Mouse (Mus musculus) intestine, embryonic 16.5 days (tissue): ENCODE measurements at regions not wholly inside any gene's neighbourhood (a gene's known extent, or its start where the extent isn't known, plus 50 kb on each side); places are given as distances from the start of the nearest gene placed in this dataset.
"Not testable (repeated sequence)": the region's sequence is repeated elsewhere in the genome, so short reads cannot be mapped to it uniquely, and the experiment has no call there.

Experiments
- ATAC-seq: fragments of 200-750 bp; cut with Nextera tagmentation; 2 replicates; pipeline ENCODE4 v1.8.0; 2017; ENCODE audit warnings: moderate TSS enrichment, moderate library complexity
- H3K27ac ChIP-seq: fragments of 300-500 bp; sonication (generic); 2 replicates; pipeline ENCODE4 v1.5.1; 2014; ENCODE audit warnings: mild to moderate bottlenecking, low read length
- H3K27me3 ChIP-seq: fragments of 300-500 bp; sonication (generic); replicated peaks from 2 replicates; pipeline ENCODE4 v1.6.1; 2014; ENCODE audit warnings: low read length, control low read depth, mixed read lengths; ENCODE audit not compliant: control insufficient read depth, insufficient read depth
- H3K36me3 ChIP-seq: fragments of 300-500 bp; sonication (generic); 2 replicates; pipeline ENCODE4 v1.6.1; 2014; ENCODE audit warnings: low read length, control low read depth; ENCODE audit not compliant: control insufficient read depth, insufficient read depth
- H3K4me1 ChIP-seq: fragments of 300-500 bp; sonication (generic); 2 replicates; pipeline ENCODE4 v1.6.1; 2014; ENCODE audit warnings: low read length, control low read depth, mixed read lengths; ENCODE audit not compliant: control insufficient read depth, insufficient read depth
- H3K4me2 ChIP-seq: fragments of 300-500 bp; sonication (generic); 2 replicates; pipeline ENCODE4 v1.6.1; 2014; ENCODE audit warnings: low read depth, low read length, control low read depth
- H3K4me3 ChIP-seq: fragments of 300-500 bp; sonication (generic); 2 replicates; pipeline ENCODE4 v1.5.1; 2014; ENCODE audit warnings: mild to moderate bottlenecking, low read length
- H3K9ac ChIP-seq: fragments of 300-500 bp; sonication (generic); 2 replicates; pipeline ENCODE4 v1.6.1; 2014; ENCODE audit warnings: low read depth, low read length
- H3K9me3 ChIP-seq: fragments of 300-500 bp; sonication (generic); 2 replicates; pipeline ENCODE4 v1.6.1; 2016; ENCODE audit warnings: low read length, control low read depth; ENCODE audit not compliant: control insufficient read depth
- WGBS: fragments of 180-500 bp; shearing (Covaris S2); extraction: QIAGEN DNeasy Blood & Tissue Kit; methylation state at CpG from one replicate; pipeline ENCODE4 v1.1.7; 2014; 5-methylcytosine and 5-hydroxymethylcytosine counted together

DNA sequence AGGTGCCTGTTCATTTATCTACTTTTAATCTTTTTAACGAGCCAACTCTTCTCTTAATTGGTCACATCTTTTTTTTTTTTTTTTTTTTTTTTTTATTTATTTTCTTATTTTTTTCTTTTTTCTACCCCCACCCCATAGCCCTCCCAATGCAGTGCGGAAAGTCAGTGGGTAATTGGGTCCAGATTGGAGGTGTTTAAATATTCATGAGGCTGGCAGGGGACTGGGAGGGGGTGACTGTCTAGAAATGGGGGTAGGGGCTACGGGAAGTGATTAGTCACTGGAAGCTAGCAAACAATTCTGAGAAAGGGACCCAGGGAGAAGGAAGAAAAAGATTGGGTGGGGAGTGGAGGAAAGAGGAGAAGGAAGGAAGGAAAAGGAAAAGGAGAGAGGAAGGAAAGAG lies 516.3 kb upstream of the Klhl29 start:
- H3K27me3 ChIP-seq, H3K9me3 ChIP-seq, H3K4me2 ChIP-seq, H3K36me3 ChIP-seq, ATAC-seq, H3K27ac ChIP-seq, H3K4me3 ChIP-seq, H3K4me1 ChIP-seq, H3K9ac ChIP-seq: not testable (repeated sequence)
- WGBS = 68% methylated on average over 2 of the region's 3 CpGs

DNA sequence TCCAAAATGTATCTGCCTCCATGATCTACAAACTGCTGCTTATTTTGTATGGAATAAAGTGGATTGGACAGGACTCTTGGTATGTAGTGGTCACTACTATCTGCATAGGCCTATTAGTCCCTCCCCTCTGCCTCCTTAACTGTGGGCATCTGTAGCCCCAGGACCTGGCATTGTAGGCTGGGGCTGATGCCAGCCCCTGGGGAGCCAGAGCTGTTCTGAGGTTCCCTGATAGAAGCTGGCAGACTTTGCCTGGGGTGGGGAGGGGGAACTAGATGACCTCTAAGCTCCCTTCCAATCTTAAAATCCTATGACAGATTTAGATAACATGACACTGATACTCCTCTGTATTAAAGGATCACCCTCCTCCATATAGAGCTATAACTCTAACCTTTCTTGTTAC lies 491.2 kb upstream of the Klhl29 start:
- H3K4me3 ChIP-seq = no peak overlapping the region
- H3K36me3 ChIP-seq = no peaks in the 10 kb centered on the region
- no peak for ATAC-seq
- no peaks in the 10 kb centered on the region for H3K4me1 ChIP-seq
- H3K9me3 ChIP-seq = no peaks in the 10 kb centered on the region
- no peaks in the 10 kb centered on the region for H3K27me3 ChIP-seq
- H3K27ac ChIP-seq = no peak overlapping the region
- no peak overlapping the region for H3K9ac ChIP-seq
- H3K4me2 ChIP-seq = no peak overlapping the region

DNA sequence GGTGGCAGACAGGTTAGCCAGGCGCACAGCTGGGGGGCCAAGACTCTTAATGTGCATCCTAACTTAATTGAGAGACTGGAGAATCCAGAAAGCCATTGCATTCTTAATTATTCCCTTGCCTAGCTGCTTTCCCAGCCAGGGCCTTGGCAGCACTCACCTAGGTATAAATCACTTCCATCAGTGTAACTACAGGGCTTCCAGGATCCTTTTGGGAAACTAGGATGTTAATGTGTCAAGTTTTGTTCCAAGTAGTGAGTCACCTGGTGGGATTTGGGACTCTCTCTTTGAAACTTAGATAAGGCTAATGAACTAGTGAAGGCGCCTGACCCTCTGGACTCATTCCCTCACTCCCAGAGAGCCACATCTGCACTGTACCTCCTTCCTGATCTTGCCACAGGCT lies 484.3 kb upstream of the Klhl29 start:
- no peak overlapping the region for H3K4me2 ChIP-seq
- WGBS = 85% methylated on average over 2 of the region's 2 CpGs
- no peak overlapping the region for H3K4me3 ChIP-seq
- no peaks in the 10 kb centered on the region for H3K4me1 ChIP-seq
- ATAC-seq = no peak
- no peak overlapping the region for H3K27ac ChIP-seq
- no peaks in the 10 kb centered on the region for H3K27me3 ChIP-seq
- H3K36me3 ChIP-seq = no peaks in the 10 kb centered on the region
- no peak overlapping the region for H3K9ac ChIP-seq
- H3K9me3 ChIP-seq = no peaks in the 10 kb centered on the region

DNA sequence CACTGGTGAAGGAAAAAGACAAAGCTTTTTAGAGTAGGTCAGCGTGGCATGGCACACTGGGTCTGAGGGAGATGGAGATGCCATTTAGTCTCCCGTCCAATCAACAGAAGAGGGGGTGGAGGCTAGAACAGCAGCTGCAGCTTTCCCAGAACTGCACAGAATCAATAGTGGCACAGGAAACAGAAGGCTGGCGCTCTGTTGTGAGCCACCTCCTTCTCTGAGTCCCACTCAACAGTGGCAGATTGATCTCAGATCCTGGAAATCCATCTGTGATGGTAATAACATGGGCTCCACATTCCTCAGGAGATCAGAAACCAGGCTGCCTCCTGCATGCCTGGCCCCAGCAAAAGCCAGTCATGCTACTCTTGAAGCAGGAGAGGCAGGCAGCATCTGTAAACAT lies 480.9 kb upstream of the Klhl29 start:
- no peak for ATAC-seq
- Histone ChIP-seq H3K36me3 (no peaks in the 10 kb centered on the region), H3K9me3 (no peaks in the 10 kb centered on the region), H3K4me1 (no peaks in the 10 kb centered on the region), H3K4me2 (no peak overlapping the region), H3K27me3 (no peaks in the 10 kb centered on the region), H3K4me3 (no peak overlapping the region), H3K27ac (no peak overlapping the region), H3K9ac (no peak overlapping the region)
- WGBS = 53% methylated on average over 3 of the region's 3 CpGs

DNA sequence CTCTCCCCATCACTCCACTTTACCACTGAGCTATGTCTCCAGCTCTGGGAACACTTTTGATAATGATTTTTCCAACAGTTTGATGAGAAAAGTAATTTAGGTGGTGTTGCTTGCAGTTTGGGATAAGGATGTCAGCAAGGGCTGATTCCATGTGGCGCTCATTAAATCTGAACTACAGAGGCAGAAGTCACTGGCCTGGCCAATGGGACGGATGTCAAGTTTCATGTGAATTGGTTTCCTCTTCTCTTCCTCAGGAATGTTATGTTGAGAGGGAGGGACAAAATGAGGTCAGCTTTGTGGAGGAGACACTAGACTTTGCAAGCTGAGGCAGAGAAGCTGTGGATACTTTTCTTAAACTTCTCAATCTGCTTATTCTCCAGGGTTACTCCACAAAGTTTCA lies 434.9 kb upstream of the Klhl29 start:
- Histone ChIP-seq H3K9me3 (no peaks in the 10 kb centered on the region), H3K27ac (no peak overlapping the region), H3K27me3 (no peaks in the 10 kb centered on the region), H3K4me1 (no peaks in the 10 kb centered on the region), H3K4me3 (no peak overlapping the region), H3K36me3 (no peaks in the 10 kb centered on the region), H3K4me2 (no peak overlapping the region), H3K9ac (no peak overlapping the region)
- no peak for ATAC-seq
- 77% methylated on average over 2 of the region's 2 CpGs for WGBS

DNA sequence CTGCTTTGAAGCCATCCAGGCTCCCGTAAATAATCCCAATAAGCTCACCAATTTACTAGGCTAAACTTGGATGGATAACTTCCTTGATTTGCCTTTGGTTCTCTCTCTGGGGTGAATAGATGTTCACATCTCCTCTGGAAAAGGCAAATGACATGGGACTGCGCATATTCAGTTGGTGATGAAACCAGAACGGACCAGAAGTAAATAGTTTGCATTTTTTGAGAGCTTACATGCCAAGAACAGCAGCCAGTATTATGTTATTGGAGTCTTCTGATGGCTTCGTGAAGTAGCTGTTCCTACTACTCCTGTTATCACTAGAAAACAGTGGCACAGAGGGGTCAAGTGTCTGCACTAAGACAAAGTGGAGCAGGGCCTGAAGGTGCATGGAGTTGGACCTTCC lies 434.5 kb upstream of the Klhl29 start:
- Histone ChIP-seq H3K27ac (no peak overlapping the region), H3K27me3 (no peaks in the 10 kb centered on the region), H3K36me3 (no peaks in the 10 kb centered on the region), H3K9ac (no peak overlapping the region), H3K4me2 (no peak overlapping the region), H3K9me3 (no peaks in the 10 kb centered on the region), H3K4me1 (no peaks in the 10 kb centered on the region), H3K4me3 (no peak overlapping the region)
- WGBS = 63% methylated on average over 4 of the region's 4 CpGs
- ATAC-seq = no peak

DNA sequence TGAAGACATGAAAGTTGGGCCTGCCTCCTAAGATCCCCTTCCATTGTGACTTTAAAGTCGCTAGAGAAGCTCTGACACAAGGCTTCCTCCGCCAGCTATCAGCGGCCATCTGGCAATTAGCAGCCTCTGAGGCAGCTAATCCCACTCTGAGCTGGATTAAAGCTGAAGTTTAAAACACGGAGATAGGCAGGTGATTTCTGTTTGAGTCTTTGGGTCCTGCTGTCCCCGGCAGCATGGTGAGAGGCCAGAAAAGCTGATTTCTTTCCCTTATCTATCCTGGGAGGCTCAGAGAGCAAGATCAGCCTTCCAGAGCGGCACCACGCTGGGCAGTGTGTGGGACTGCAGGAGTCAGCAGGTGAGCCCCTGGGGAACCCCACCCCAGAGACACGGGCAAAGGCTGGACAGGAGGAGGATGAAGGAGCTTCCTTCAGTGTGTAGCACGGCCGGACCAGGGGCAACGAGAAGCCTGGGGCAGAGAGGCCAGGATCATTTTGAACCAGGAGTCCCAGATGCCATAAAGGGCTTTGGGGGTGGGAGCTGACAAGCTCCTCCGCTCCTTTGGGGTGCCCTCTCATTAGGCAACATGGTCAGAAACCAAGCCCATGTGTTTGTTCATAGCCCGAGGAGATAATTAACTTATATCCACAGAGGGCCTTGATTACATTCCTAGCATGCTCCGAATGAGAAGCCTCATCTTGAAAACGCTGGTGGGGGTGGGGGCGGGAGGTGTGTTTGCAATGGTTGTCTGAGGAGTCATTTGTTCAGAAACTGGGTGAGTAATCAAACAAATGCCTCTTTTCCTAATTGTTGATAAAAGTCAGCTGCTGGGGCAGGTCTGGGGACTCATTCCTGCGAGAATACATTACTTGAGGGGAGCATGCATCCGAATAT lies 432.8 kb upstream of the Klhl29 start:
- Histone ChIP-seq H3K4me2 (no peak overlapping the region), H3K4me1 (no peaks in the 10 kb centered on the region), H3K9ac (no peak overlapping the region), H3K27ac (no peak overlapping the region), H3K27me3 (no peaks in the 10 kb centered on the region), H3K9me3 (no peaks in the 10 kb centered on the region), H3K36me3 (no peaks in the 10 kb centered on the region), H3K4me3 (no peak overlapping the region)
- WGBS = 28% methylated on average over 18 of the region's 18 CpGs
- ATAC-seq = no peak

DNA sequence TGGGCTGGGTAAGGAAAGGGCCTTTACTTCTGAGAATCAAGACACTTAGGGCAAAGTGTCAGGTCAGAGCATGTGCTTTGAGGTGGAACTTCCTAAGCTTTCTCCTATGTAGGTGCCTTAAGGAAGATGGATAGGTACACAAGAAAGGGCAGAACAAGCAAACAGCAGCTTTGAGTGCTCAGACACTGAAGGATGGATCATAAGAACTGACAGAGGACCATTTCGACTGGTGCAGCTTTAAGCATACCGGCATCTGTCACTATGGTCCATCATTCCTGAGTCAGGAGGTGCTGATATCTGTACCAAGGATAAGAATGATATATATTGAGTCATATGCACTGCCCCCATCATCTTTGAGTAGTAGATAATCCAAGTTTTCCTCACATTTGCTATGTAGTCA lies 430.2 kb upstream of the Klhl29 start:
- no peaks in the 10 kb centered on the region for H3K36me3 ChIP-seq
- no peak overlapping the region for H3K4me2 ChIP-seq
- H3K4me1 ChIP-seq = no peaks in the 10 kb centered on the region
- ATAC-seq = no peak
- 90% methylated on average over 2 of the region's 2 CpGs for WGBS
- H3K9ac ChIP-seq = no peak overlapping the region
- no peak overlapping the region for H3K4me3 ChIP-seq
- H3K9me3 ChIP-seq = no peaks in the 10 kb centered on the region
- H3K27ac ChIP-seq = no peak overlapping the region
- H3K27me3 ChIP-seq = no peaks in the 10 kb centered on the region

DNA sequence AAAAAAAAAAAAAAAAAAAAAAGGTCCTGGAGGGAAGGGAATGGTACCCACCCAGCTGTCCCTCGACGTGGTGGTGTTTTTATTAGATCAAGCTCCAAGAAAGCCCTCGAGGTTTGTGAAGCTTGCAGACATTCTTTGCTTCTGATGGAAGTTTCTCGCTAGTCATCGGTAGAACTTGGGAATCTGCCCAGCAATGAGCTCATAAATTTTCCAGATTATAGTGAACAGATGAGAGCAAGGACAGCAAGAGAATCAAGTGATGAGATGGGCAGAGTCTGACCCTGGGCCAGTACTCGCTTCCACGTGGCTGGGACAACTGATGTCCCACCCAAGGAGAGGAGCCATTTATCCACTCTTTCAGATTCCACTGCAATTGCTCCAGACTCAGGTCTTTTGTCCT lies 417.6 kb upstream of the Klhl29 start:
- whole genome bisulfite sequencing = 65% methylated on average over 7 of the region's 7 CpGs
- H3K9me3 ChIP-seq = no peaks in the 10 kb centered on the region
- no peak overlapping the region for H3K4me3 ChIP-seq
- no peak overlapping the region for H3K27ac ChIP-seq
- no peaks in the 10 kb centered on the region for H3K4me1 ChIP-seq
- ATAC-seq = no peak
- no peak overlapping the region for H3K9ac ChIP-seq
- no peaks in the 10 kb centered on the region for H3K27me3 ChIP-seq
- H3K4me2 ChIP-seq = no peak overlapping the region
- no peaks in the 10 kb centered on the region for H3K36me3 ChIP-seq
